Mouse (Mus musculus) cerebellum, adult 11-12 months (tissue): ENCODE results near the gene Stap2.

ENCODE experiments used
- DNase-seq: peaks from one replicate; pipeline ENCODE4 v3.0.0; 2022

The Stap2 gene

GRCm38 (mm10) chr17:56024476-56024875 lies 19.1 kb upstream of the Stap2 start:
- peak; percentile 28 for DNase-seq

DNA sequence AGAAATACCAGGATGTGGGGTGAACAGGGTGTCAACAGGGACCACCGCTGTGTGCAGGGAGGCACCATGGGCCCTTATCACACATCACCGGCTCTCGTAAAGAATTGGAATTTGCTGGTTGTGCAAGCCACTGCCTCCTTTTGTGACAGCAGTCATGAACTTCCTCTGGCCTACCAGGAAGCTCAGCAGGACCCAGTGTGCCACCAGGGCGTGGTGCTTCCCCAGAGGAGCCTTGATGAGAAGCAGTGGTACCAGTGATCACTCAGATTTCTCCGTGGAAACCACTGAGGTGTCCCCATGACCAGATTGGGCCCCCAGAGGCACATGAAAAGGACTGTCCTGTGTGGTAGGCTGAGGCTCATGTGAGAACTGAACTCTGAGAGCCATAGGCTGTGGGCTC lies 18.0 kb upstream of the Stap2 start:
- no peak for DNase-seq

- DNase-seq, result no peak
Observed at GRCm38 (mm10) chr17:56022989-56023290, 17.6 kb upstream of the Stap2 start.

GRCm38 (mm10) chr17:56022131-56022988 lies 17.0 kb upstream of the Stap2 start:
- peak; percentile 83 for DNase-seq

DNA sequence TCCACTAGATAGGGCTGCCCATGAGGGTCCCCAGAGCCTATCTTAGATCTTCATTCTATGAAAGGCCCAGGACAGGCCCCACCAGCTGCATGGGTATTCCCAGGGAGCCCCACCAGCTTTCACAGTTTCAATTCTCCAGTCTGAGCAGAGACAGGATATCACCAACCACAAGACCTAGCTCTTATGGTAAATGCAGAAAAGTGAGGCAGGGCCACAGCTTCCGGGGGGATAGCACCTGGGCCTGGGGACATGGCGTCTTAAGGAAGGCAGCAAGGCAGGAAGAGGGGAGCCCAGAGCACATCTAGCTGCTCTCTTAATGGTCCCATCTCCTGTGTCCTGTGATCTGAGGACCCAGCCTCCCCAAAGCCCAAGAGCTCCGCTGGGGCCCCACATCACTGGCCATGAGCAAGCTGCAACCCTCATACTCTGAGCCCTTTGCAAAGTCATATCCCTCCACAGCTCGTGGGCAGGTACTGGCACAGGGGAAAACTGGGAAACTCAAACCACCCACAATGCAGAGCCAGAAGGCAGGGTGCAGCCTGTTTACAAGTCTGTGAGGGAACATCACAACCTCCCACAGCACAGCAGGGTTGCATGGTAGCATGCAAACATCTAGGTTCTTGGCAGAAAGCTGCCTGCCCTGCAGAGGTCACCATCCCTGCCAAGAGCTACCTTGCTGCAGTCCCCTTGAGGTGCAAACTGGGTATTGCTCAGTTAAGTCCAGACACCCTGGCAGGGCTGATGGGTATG lies 16.0 kb upstream of the Stap2 start:
- peak; percentile 65 for DNase-seq

DNA sequence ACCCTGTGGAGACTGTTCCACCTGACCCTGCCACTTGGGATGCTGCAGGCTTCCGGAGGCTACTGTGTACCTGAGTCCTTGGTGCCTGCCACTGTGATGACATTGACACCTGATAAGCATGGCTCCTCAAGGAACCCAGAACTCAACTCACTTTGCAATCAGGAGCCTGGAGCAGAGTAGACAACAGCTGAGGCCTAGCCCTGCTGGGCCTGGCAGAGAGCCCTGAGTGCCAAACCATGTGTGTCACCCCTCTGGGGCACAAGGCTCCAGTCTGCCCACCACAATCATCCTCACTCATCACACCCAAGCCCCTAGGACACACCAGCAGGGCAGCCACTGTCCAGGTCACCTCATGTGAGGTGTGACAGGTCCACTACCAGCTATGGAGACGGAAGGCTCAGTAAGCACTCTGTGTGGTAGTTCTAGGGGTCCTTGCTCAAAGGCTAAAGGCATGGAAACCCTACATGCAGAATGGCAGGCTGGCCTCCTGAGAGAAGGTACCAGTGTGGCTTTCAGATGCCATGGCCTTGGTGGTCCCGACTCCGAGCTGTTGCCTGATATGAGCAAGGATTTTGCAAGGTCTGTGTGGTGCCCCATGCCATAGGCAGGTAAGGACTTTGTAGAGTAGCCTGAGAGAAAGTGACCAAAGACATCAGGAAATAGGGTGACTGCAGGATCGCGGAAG lies 15.2 kb upstream of the Stap2 start:
- DNase-seq, result peak; percentile 54

DNA sequence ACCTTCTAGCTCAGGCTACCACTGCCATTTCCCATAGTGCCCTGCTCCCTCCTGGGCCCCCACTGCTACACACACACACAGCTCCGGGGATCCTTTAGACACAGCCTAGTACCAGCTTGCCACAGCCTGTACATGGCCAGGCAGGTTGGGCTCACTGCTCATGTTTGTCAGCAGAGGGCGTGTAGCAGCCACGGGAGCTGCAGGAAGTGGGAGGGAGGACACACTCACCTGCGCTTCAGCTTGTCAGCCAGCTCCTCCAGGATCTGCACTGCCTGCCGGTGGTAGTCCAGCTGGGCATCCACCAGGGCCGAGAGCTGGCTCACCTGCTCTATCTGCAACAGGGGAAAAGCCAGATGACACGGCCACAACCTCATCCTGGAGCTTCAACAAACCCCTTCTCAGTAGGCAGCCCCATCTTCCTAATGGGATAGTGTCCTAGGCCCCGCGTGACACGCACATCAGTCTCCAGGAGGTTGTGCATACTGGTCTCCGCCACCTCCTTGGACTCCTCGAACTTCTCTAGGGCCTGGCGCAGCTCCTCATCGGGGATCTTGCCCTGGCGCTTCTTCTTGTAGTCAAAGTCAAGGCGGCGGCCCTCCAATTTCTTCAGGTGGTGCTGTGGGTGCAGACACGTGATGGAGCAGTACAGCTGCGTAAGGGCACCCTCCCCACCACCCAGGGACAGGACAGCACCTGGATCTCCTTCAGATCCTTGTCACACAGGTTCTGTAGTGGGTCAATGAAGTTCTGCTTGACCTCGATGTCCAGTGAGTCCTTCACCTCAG lies 13.2 kb upstream of the Stap2 start:
- DNase-seq, result peak; percentile 87

- DNase-seq, result peak; percentile 64
Observed at GRCm38 (mm10) chr17:56017848-56018247, 12.5 kb upstream of the Stap2 start.

DNA sequence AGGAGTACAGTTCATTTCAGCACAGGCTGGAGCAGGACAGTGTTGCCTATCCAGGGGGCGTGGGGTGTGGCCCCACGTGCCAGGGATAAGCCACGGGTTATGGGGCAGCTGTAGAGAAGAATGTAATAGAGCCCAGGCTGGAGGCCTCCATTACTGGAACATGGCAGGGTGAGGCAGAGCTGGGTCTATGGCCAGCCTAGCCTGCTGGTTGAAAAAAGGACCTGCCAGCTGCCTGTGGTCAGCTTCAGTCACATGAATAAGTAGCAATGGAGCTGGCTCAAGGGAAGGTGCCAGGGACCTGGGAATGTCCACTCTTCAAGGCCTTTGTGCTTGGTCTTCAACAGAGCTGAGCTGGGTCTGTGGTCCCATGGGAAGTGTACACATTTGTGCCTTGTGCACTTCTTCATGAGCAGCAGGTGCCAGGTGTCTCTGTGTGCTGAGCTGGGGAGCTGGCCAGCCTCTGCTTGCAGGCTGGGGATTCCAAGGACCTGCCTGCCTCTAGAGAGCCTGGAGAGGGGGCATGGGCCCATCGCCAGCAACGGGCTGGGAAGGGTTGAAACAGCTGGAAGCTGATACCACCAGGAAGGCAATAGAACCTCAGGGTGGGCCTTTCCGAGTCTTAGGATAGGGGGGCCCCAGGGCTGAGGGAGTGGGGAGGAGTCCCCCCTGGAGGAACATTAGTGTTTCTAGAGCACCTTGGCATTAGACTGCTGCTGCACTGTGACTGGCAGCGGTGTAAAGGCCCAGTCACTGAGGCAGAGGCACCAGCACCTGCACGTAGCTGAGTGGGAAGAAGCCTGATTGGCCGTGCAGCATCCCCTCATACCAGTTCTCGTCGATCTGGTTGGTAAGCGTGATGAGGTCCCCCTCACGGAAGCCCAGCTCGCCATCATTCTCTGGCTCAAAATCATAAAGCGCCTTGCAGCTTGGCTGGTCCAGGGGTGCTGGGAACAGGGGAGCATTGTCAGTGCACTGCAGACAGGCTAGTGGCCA lies 11.7 kb upstream of the Stap2 start:
- DNase-seq, result peak; percentile 66

DNA sequence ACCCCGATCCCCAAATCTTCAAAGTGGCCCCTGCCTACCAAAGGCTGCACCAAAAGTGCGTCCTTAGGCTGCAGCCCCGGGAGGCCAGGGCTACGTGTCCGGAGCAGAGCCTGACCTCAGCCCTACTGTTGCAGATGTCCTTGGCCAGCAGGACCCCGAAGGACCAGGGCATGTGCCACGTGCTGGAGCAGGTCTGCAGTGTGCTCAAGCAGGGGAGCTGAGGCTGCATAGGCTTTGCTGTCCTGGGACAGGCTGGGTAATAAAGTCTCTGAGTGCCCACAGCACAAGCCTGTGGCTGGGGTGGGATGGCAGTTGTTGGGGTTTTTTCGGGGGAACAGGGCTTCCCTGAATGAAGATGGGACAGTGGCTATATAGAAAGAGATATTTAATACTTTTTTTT lies 11.0 kb upstream of the Stap2 start:
- DNase-seq, result no peak

DNA sequence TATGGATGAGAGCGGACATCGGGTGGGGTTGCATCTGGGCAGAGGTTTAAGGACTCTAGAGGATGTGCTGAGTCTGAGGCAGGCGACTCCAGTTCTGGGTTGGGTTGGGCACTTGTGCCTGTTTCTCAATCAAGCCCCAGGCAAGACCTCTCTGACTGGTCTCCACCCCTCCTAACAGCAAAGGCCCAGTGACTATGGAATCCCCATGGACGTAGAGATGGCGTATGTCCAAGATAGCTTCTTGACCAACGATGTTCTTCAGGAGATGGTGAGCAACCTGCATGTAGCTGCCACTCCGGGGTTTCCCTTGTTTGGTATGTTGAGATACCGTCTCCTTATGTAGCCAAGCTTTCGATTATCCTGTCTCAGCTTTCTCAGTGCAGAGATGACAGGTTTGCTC lies 9.9 kb upstream of the Stap2 start:
- no peak for DNase-seq

GRCm38 (mm10) chr17:56011441-56011840 lies 6.1 kb upstream of the Stap2 start:
- peak; percentile 63 for DNase-seq

GRCm38 (mm10) chr17:56010681-56011080 lies 5.3 kb upstream of the Stap2 start:
- peak; percentile 79 for DNase-seq

GRCm38 (mm10) chr17:56010255-56010654 lies 4.9 kb upstream of the Stap2 start:
- DNase-seq, result no peak

- DNase-seq, result peak; percentile 55
Observed at GRCm38 (mm10) chr17:56009962-56010240, 4.5 kb upstream of the Stap2 start.

- peak; percentile 93 for DNase-seq
Observed at GRCm38 (mm10) chr17:56009088-56009961, 3.9 kb upstream of the Stap2 start.

DNA sequence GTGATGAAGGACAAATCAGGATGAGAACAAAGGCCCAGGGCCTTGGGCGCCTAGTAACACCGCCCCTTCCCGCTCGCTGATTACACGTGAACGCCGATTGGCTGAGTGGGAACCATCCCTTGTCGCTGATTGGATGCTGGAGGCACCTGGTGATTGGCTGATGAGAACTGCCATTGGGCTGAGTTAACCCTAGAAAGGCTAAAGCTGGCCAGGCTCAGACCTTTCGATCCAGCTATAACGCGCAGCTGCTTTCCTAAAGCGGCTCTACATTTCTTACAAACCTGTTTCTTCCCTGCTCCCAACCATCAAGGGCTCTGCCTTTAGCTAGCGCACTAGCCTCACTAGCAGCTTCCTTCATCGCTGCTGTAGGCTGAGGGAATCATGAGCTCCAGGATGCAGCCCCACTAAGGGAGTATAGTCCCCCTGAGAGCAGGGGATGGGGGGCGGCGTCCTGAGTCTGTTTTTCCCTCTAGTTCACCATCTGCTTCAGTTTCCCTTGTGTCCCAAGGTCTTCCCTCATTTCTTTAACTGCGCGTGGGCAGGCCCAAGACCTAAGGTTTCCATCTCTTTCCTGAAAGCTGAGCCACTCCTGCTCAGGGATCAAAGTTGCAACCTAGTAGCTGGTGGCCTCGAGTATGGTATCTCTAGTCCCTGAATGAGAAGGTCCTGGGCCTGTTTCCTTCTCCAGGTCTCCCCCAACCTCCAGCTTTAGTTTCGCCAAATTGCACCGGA lies 3.1 kb upstream of the Stap2 start:
- DNase-seq, result peak; percentile 94

DNA sequence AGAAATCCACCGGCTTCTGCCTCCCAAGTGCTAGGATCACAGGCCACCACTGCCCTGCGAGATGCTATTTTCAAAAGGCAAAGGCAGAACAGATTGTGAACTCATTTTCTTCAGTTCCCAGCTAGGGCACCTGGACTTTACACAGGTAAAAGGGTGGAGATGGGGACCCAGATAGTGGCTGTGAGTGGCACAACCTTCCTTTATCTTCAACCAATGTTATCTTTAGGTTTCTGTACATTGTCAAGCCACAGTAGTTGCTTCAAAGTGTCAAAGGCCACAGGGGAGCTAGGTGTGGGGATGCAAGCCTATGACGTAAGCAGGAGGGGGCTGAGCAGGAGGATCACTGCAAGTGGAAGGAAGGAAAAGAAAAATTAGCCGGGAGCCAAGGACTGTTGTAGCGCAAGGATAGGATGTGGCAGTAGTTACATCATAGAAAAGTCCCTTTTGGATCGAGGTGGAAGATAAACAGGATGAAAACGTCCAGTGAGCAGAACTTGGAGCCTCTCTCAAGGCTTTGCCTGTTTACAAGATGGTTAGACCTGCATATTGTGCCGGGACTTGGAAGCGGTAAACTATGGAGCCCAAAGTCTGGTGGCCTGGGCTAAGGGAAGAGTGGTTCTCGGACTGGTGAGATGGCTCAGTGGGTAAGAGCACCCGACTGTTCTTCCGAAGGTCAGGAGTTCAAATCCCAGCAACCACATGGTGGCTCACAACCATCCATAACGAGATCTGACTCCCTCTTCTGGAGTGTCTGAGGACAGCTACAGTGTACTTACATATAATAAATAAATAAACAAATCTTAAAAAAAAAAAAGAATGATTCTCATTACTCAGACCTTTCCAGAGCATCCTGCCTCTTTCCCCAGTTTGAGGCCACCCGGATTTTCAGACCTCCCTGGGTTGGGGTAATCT lies 2.3 kb upstream of the Stap2 start:
- peak; percentile 57 for DNase-seq

DNA sequence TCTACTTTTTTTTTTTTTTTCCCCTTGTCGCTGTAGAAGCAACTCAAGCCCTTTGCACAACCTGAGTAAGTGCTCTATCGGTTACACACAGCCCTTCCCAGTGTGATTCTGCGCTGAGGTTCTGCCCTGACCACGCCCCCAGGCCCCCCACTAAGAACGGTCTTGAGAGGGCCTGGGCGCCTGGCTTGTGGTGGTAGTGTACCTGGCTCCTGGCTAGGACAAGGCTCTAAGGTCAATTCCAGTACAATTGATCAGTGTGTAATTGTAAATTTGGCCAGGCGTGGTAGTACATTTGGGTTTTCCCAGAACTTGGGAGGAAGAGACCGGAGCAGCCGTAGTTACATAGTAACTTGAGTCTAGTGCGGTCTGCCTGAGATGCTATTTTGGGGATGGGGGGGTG lies 1.6 kb upstream of the Stap2 start:
- peak; percentile 72 for DNase-seq
